In the genomic region with DNA sequence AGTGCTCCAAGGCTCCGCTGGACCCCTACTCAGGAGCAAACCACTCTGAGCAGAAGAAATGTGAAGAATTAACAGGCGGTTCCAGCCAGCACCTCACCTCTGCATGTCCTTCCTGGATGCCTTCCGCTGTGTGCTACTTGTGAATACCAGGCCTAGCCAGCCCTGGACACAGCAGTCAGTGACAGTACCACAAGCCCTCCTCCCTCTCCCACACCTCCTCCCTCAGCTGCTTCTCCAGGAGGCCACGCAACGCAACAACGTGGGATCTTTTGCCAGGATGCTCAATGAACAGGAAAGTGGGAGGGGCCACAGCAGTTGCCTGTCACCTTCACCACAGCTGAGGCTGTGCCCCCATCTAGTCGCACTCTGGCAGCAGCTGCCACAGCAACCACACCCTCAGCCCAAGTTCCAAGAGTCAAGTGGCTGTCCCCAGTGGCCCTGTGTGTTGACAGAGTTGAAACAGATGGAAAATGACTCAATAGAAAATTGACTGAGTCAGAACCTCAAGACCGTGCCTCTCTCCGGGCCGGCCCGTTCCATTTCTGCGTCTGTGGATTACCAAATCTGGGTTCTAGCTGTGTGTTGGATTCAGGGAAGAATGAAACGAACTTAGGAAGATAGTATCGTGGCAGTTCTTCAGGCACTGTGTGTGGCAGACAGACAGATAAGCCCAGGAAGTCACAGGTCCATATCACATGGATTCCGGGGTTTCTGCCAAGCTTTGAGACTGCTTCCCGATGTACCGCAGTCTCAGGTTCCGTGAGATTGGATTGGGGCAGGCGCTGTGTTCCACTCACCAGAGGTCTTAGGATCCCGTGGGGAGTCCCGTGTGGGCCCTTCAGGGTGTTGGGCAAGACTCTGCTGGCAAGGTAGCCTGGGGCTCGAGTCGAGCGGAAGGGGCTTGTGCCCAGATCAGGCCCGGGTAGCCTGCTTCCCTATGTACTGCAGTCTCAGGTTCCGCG, we compare ENCODE assay signal across 21 mouse cellular contexts. TPM values are rescaled to one million over a fixed set of nuclear protein-coding genes. Genes with fewer than 3 reads are reported as not detected.
DNase-seq lines count a peak whose midpoint lies in the region; ATAC-seq and TF ChIP-seq lines count a peak whose summit lies in the region.
"Not testable (repeated sequence)": the region's sequence is repeated elsewhere in the genome, so short reads cannot be mapped to it uniquely, and the experiment has no call there.
"Had no signal": no experiment of that assay in that cellular context is flagged by ENCODE, and none has a peak within 500 bp of the region (broad histone marks: within the 10 kb centered on the region; RNA-seq: fewer than 3 reads in every experiment).

No protein-coding gene starts in this region.

- not testable (repeated sequence) for H3K9ac ChIP-seq in heart, embryonic 14.5 days (ENCODE audit: low read length); hindbrain, embryonic 15.5 days; lung, embryonic 14.5 days

- not testable (repeated sequence) for TF ChIP-seq POLR2A in kidney, adult 2 months (IDR thresholded peaks at IDR 0.05; ENCODE audit: low read depth, low read length); testis, adult 2 months (IDR thresholded peaks at IDR 0.05; ENCODE audit: control insufficient read depth, low read depth, low read length)

- H3K4me3 ChIP-seq in heart, embryonic 14.5 days (ENCODE audit: control insufficient read depth in 1 of 2, insufficient read depth in 1 of 2, low read depth in 1 of 2, low read length in 2 of 2); hindbrain, embryonic 15.5 days; kidney, adult 2 months (ENCODE audit: insufficient read depth, low read depth, low read length); lung, embryonic 14.5 days (ENCODE audit: low read depth, low read length): not testable (repeated sequence)
- H3K4me3 ChIP-seq in testis, adult 2 months (ENCODE audit: control insufficient read depth, low read depth, low read length) = peak overlapping the region; percentile 10; the same call in 1 of the 2 replicates

- peak overlapping the region; percentile 64 for H3K27ac ChIP-seq in heart, embryonic 14.5 days (replicated peaks in 1 of 2; ENCODE audit: control insufficient read depth in 1 of 2, insufficient read depth in 1 of 2, low read depth in 2 of 2, low read length in 2 of 2)
- H3K27ac ChIP-seq in hindbrain, embryonic 15.5 days (replicated peaks); kidney, adult 2 months (ENCODE audit: insufficient read depth, low read depth, low read length); lung, embryonic 14.5 days (ENCODE audit: low read depth); testis, adult 2 months (ENCODE audit: control insufficient read depth, insufficient read depth, low read depth, low read length): not testable (repeated sequence)

- peak; percentile 20 for DNase-seq in adrenal gland, adult 2 months
- DNase-seq in heart, adult 11 months = peak; percentile 97
- DNase-seq in kidney, adult 2 months = peak; percentile 48
- DNase-seq in lung, embryonic 14.5 days = not testable (repeated sequence)

- not testable (repeated sequence) for H3K36me3 ChIP-seq in heart, embryonic 14.5 days (ENCODE audit: control insufficient read depth, insufficient read depth, low read length); hindbrain, embryonic 15.5 days; kidney, adult 2 months (ENCODE audit: control insufficient read depth, insufficient read depth, low read length); lung, embryonic 14.5 days (ENCODE audit: insufficient read depth); testis, adult 2 months (ENCODE audit: control insufficient read depth, insufficient read depth, low read length)

- not testable (repeated sequence) for H3K4me2 ChIP-seq in heart, embryonic 14.5 days (ENCODE audit: low read length); hindbrain, embryonic 15.5 days; lung, embryonic 14.5 days

- H3K27me3 ChIP-seq in heart, embryonic 14.5 days (ENCODE audit: control insufficient read depth, insufficient read depth, low read length); hindbrain, embryonic 15.5 days; kidney, adult 2 months (replicated peaks; ENCODE audit: control insufficient read depth, insufficient read depth, low read length); lung, embryonic 14.5 days (ENCODE audit: insufficient read depth, low read length); testis, adult 2 months (ENCODE audit: control insufficient read depth, insufficient read depth, low read length): not testable (repeated sequence)

- 47% methylated on average over 16 of the region's 27 CpGs for WGBS in heart, embryonic 14.5 days
- 87% methylated on average over 17 of the region's 27 CpGs for WGBS in hindbrain, embryonic 15.5 days
- 77% methylated on average over 17 of the region's 27 CpGs for WGBS in kidney, adult 2 months
- WGBS in lung, embryonic 14.5 days = 77% methylated on average over 16 of the region's 27 CpGs

- TF ChIP-seq CTCF in kidney, adult 2 months (conservative IDR thresholded peaks at IDR 0.05; ENCODE audit: insufficient read depth, insufficient read length, low read depth, low read length); lung, embryonic 14.5 days (IDR thresholded peaks at IDR 0.05; ENCODE audit: low read depth); testis, adult 2 months (IDR thresholded peaks at IDR 0.05; ENCODE audit: control insufficient read depth, insufficient read depth, insufficient replicate concordance, low read depth, low read length): not testable (repeated sequence)

- ATAC-seq in heart, embryonic 14.5 days (ENCODE audit: insufficient number of reproducible peaks, insufficient read depth, low FRiP score, low read depth) = peak; percentile 78
- ATAC-seq in hindbrain, embryonic 15.5 days (ENCODE audit: low FRiP score, low read depth) = peak; percentile 40; the same call in 1 of the 2 replicates
- peak; percentile 68 for ATAC-seq in lung, embryonic 14.5 days (ENCODE audit: insufficient read depth)
- peak; percentile 65 for ATAC-seq in megakaryocyte progenitor cell, adult 5-6 weeks (replicated peaks; ENCODE audit: poor library complexity)

- H3K4me1 ChIP-seq in heart, embryonic 14.5 days (ENCODE audit: control insufficient read depth in 2 of 2, insufficient read depth in 2 of 2, low read length in 2 of 2) = peaks cover 25 to 64% of the 10 kb centered on the region in 2 experiments
- not testable (repeated sequence) for H3K4me1 ChIP-seq in hindbrain, embryonic 15.5 days (replicated peaks); lung, embryonic 14.5 days (ENCODE audit: insufficient read depth); testis, adult 2 months (ENCODE audit: control insufficient read depth, insufficient read depth, low read length)
- peaks cover 21% of the 10 kb centered on the region; the same call in 1 of the 2 replicates for H3K4me1 ChIP-seq in kidney, adult 2 months (ENCODE audit: control insufficient read depth, insufficient read depth, low read length)

- H3K9me3 ChIP-seq in heart, embryonic 14.5 days (ENCODE audit: control insufficient read depth, low read length); hindbrain, embryonic 15.5 days; lung, embryonic 14.5 days (ENCODE audit: low read depth, low read length): not testable (repeated sequence)

RNA-seq across cellular contexts. Expression of a gene that starts 28.6 kb away (rescaled TPM):
- total RNA-seq in adrenal gland, adult 2 months (2021) = 1 to 10 TPM; 3.3 to 7.8 TPM
- 4.3 and 5.0 TPM in 2 replicates for polyA plus RNA-seq in adrenal gland, adult 2 months (2012; rRNA removed)
- 11.1 and 13.3 TPM in 2 replicates for polyA plus RNA-seq in heart, embryonic 14.5 days (2014; fragmentation: Nextera tagmentation; extraction: Ambion mirVana)
- polyA plus RNA-seq in hindbrain, embryonic 15.5 days (2015; fragmentation: Nextera tagmentation; extraction: Ambion mirVana) = 14.7 and 17.3 TPM in 2 replicates
- polyA plus RNA-seq in kidney, adult 2 months (2012; rRNA removed) = 14.7 and 16.2 TPM in 2 replicates
- 9.1 and 10.2 TPM in 2 replicates for polyA plus RNA-seq in lung, embryonic 14.5 days (2014; fragmentation: Nextera tagmentation; extraction: Ambion mirVana)
- total RNA-seq in megakaryocyte progenitor cell, adult 5-6 weeks (2015) = 0.90 and 1.2 TPM in 2 replicates
- total RNA-seq in megakaryocyte progenitor cell, adult 5-6 weeks (2017) = 0.54 and 0.84 TPM in 2 replicates
- polyA plus RNA-seq in testis, adult 2 months (2012; rRNA removed) = 1.1 and 1.2 TPM in 2 replicates

RNA-seq across cellular contexts. Expression of a gene that starts 46.0 kb away (rescaled TPM):
- not detected for total RNA-seq in adrenal gland, adult 2 months (2021)
- not detected in 2 replicates for polyA plus RNA-seq in adrenal gland, adult 2 months (2012; rRNA removed)
- polyA plus RNA-seq in heart, embryonic 14.5 days (2014; fragmentation: Nextera tagmentation; extraction: Ambion mirVana) = not detected in 2 replicates
- not detected in 2 replicates for polyA plus RNA-seq in hindbrain, embryonic 15.5 days (2015; fragmentation: Nextera tagmentation; extraction: Ambion mirVana)
- polyA plus RNA-seq in kidney, adult 2 months (2012; rRNA removed) = 306 and 370 TPM in 2 replicates
- polyA plus RNA-seq in lung, embryonic 14.5 days (2014; fragmentation: Nextera tagmentation; extraction: Ambion mirVana) = not detected in 2 replicates
- total RNA-seq in megakaryocyte progenitor cell, adult 5-6 weeks (2015) = not detected in 2 replicates
- total RNA-seq in megakaryocyte progenitor cell, adult 5-6 weeks (2017) = not detected in 2 replicates
- 0.59 and 0.63 TPM in 2 replicates for polyA plus RNA-seq in testis, adult 2 months (2012; rRNA removed)
- total RNA-seq: gastrocnemius, postnatal 25 days; heart, postnatal 14 days; layer of hippocampus, postnatal 10 days; left cerebral cortex, adult 8-10 months had no signal
- polyA plus RNA-seq: brain, embryonic 14.5 days; C2C12; embryonic facial prominence, embryonic 13.5 days; forebrain, embryonic 16.5 days; large intestine, adult 2 months; limb, embryonic 10.5 days; liver, embryonic 13.5 days; midbrain, embryonic 11.5 days; neural tube, embryonic 12.5 days had no signal

Comparison
In these comparisons a context has a peak if more than half of its experiments do, and no peak if none do; other contexts are left out.
1. RNA of a gene that starts 46.0 kb away (polyA plus RNA-seq): 306 to 370 TPM in kidney, adult 2 months; 0.59 to 0.63 TPM in testis, adult 2 months, not detected in hindbrain, embryonic 15.5 days, not detected in adrenal gland, adult 2 months, not detected in heart, embryonic 14.5 days and not detected in lung, embryonic 14.5 days; every median in the first group is over 100 times any median in the second.
2. Peak in every context shown above with its lines, with median percentiles within 50 percentile points of each other: ATAC-seq.